Mouse (Mus musculus): ENCODE measurements around the gene Nos2.

- TF ChIP-seq POLR2A (IDR thresholded peaks at IDR 0.05; ENCODE audit: insufficient read depth, low read length) = no peak
- no peak for TF ChIP-seq CTCF (IDR thresholded peaks at IDR 0.05; ENCODE audit: low read depth, low read length)
- no peak for TF ChIP-seq EP300 (IDR thresholded peaks at IDR 0.05; ENCODE audit: insufficient read depth, low read depth, low read length)
Measured at GRCm38 (mm10) chr11:78887102-78887971, 33.2 kb upstream of the Nos2 start.
